Mouse (Mus musculus) CH12.LX (cell line): ENCODE data around the gene Nampt.

ENCODE experiments used
- BHLHE40 ChIP-seq: IDR thresholded peaks from 2 replicates; pipeline ENCODE4 v1.6.1; 2011; ENCODE audit warnings: mild to moderate bottlenecking, low read depth, low read length, improper control_type of control experiment
- CTCF ChIP-seq, 2 experiments: IDR thresholded peaks in 1 of 2; conservative IDR thresholded peaks in 1 of 2; 2 replicates each; pipeline ENCODE4 v1.5.1; 2011 to 2012; ENCODE audit warnings: low read depth in 2 of 2, low read length in 2 of 2, improper control_type of control experiment in 1 of 2, inconsistent platforms in 1 of 2, mild to moderate bottlenecking in 1 of 2, moderate library complexity in 1 of 2
- EP300 ChIP-seq: IDR thresholded peaks from 2 replicates; pipeline ENCODE4 v1.6.1; 2011; ENCODE audit warnings: low read length, improper control_type of control experiment
- JUND ChIP-seq: conservative IDR thresholded peaks from 2 replicates; pipeline ENCODE4 v1.6.1; 2011; ENCODE audit warnings: low read depth, low read length, improper control_type of control experiment
- MAFK ChIP-seq: IDR thresholded peaks from 2 replicates; pipeline ENCODE4 v1.6.1; 2011; ENCODE audit warnings: low read length, improper control_type of control experiment; ENCODE audit not compliant: insufficient replicate concordance
- MYC ChIP-seq: IDR thresholded peaks from 2 replicates; pipeline ENCODE4 v1.6.1; 2011; ENCODE audit warnings: low read depth, mild to moderate bottlenecking, improper control_type of control experiment, low read length
- POLR2A ChIP-seq: IDR thresholded peaks from 2 replicates; pipeline ENCODE4 v1.6.1; 2011; ENCODE audit warnings: low read depth, mild to moderate bottlenecking, improper control_type of control experiment, low read length
- ZMIZ1 ChIP-seq: IDR thresholded peaks from 2 replicates; pipeline ENCODE4 v1.6.1; 2012; ENCODE audit warnings: low read depth, mild to moderate bottlenecking, inconsistent platforms, low read length, improper control_type of control experiment

GRCm38 (mm10) chr12:32855398-32855797 is 36.1 kb downstream of the Nampt start:
- TF ChIP-seq CTCF (conservative IDR thresholded peaks at IDR 0.05 in 1 of 2, IDR thresholded peaks at IDR 0.05 in 1 of 2; ENCODE audit: low read depth in 2 of 2, low read length in 2 of 2) (no peak), POLR2A (no peak), MYC (no peak), BHLHE40 (no peak), EP300 (no peak), ZMIZ1 (no peak), JUND (no peak), MAFK (no peak)
